Mouse (Mus musculus) testis, postnatal 10 days (tissue): Measurements from ENCODE around the gene Cideb.

Experiments
- DNase-seq: peaks from one replicate; pipeline ENCODE4 v3.0.0; 2021; ENCODE audit warnings: low spot score

The Cideb gene

GRCm38 (mm10) chr14:55758363-55758784 lies at the start of gene Cideb:
Cideb (minus strand) TSS chr14:55758458.
- DNase-seq = no peak

GRCm38 (mm10) chr14:55795380-55796163 lies 37.3 kb upstream of the Cideb start:
- peak; percentile 40 for DNase-seq

- DNase-seq = peak; percentile 60
Measured at GRCm38 (mm10) chr14:55793946-55794345, 35.7 kb upstream of the Cideb start.

- no peak for DNase-seq
Measured at GRCm38 (mm10) chr14:55793461-55793860, 35.2 kb upstream of the Cideb start.

GRCm38 (mm10) chr14:55788256-55789050 lies 30.2 kb upstream of the Cideb start, which contains the start of gene Ripk3:
Ripk3 (minus strand) TSS chr14:55788865.
- DNase-seq = peak; percentile 64

- DNase-seq = peak; percentile 43
Measured at GRCm38 (mm10) chr14:55787731-55788130, 29.5 kb upstream of the Cideb start.

- no peak for DNase-seq
Measured at GRCm38 (mm10) chr14:55785195-55785594, 26.9 kb upstream of the Cideb start.

GRCm38 (mm10) chr14:55783958-55784235 lies 25.6 kb upstream of the Cideb start, which contains the start of gene Adcy4:
Adcy4 (minus strand) TSS chr14:55784095.
- peak; percentile 43 for DNase-seq

GRCm38 (mm10) chr14:55783171-55783957 lies 25.1 kb upstream of the Cideb start:
- peak; percentile 50 for DNase-seq

GRCm38 (mm10) chr14:55782361-55782960 lies 24.2 kb upstream of the Cideb start:
- peak; percentile 40 for DNase-seq

GRCm38 (mm10) chr14:55781310-55781709 lies 23.1 kb upstream of the Cideb start:
- DNase-seq = peak; percentile 58

GRCm38 (mm10) chr14:55780736-55781135 lies 22.5 kb upstream of the Cideb start:
- DNase-seq = peak; percentile 45

GRCm38 (mm10) chr14:55779656-55780055 lies 21.4 kb upstream of the Cideb start:
- DNase-seq = peak; percentile 47

- peak; percentile 39 for DNase-seq
Measured at GRCm38 (mm10) chr14:55778686-55779085, 20.4 kb upstream of the Cideb start.

GRCm38 (mm10) chr14:55777806-55778205 lies 19.5 kb upstream of the Cideb start:
- peak; percentile 39 for DNase-seq

GRCm38 (mm10) chr14:55777176-55777575 lies 18.9 kb upstream of the Cideb start:
- DNase-seq = peak; percentile 33

GRCm38 (mm10) chr14:55776711-55777110 lies 18.5 kb upstream of the Cideb start:
- DNase-seq = peak; percentile 27

GRCm38 (mm10) chr14:55769087-55769703 lies 10.9 kb upstream of the Cideb start:
- no peak for DNase-seq

- DNase-seq = no peak
Measured at GRCm38 (mm10) chr14:55768555-55768954, 10.3 kb upstream of the Cideb start.

GRCm38 (mm10) chr14:55767519-55768414 lies 9.5 kb upstream of the Cideb start:
- peak; percentile 68 for DNase-seq
